Mouse (Mus musculus): ENCODE data around the gene Dennd1a.

Dennd1a gene

GRCm38 (mm10) chr2:37758343-37759015 lies 528.7 kb downstream of the Dennd1a start:
- no peak for DNase-seq (ENCODE audit: extremely low spot score, low read depth, low spot score)

DNA sequence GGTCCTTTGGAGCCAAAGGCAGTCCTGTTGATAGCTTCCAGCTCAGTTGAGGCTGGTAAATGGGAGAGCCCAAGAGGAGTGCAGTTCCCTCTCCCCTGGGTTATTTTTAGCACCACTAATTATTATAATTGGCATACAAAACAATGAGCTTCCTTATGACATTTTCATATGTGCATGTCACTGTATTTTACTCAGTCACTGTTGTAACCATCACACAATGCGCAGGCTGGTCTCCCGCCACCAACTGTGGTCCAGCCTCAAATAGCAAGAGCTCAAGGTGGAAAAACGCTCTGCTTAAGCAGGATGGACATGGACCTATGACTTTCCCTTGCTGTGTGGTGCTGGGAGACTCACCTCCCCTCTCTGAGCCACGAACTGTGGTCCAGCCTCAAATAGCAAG lies 529.4 kb downstream of the Dennd1a start:
- DNase-seq (ENCODE audit: extremely low spot score, low read depth, low spot score): no peak

DNA sequence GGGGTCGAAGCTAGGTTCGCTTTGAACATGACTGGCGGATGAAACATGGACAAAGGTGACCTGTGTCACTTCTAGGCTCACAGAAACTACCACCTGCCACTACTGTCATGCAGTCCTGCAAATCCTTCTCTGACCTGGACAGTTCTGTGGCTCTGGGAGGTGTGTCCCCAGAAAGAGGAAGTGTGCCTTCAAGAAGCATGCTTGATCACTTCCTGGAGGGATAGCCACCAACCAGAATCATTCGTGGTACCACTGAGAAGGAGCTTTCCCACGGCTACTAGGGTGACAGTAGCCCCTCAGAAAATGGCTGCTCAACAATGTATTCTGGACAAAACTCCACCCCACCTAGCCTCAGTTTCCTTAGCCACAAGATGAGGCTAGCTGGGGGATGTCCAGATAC lies 530.2 kb downstream of the Dennd1a start:
- no peak for DNase-seq (ENCODE audit: extremely low spot score, low read depth, low spot score)

GRCm38 (mm10) chr2:37756220-37756930 lies 530.8 kb downstream of the Dennd1a start:
- no peak for DNase-seq (ENCODE audit: extremely low spot score, low read depth, low spot score)

DNA sequence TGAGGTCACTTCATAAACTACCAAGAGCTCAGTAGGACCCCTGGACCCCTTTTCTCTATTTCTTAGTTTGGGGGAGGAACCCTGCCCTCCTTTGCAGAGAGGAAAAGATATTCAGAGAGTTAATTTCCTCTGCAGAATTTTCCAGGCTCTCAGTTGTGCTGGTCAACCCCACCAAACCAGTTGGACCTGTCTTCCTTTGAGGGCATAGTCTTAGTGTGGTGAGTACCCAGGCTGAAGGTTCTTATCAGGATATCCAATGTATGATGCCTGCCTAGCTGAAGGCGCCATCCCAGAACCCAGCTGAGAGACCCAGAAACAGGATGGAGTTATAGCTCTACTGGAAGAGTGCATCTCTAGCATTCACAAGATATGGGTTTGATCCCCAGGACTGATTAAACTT lies 536.1 kb downstream of the Dennd1a start:
- DNase-seq (ENCODE audit: extremely low spot score, low read depth, low spot score): no peak

DNA sequence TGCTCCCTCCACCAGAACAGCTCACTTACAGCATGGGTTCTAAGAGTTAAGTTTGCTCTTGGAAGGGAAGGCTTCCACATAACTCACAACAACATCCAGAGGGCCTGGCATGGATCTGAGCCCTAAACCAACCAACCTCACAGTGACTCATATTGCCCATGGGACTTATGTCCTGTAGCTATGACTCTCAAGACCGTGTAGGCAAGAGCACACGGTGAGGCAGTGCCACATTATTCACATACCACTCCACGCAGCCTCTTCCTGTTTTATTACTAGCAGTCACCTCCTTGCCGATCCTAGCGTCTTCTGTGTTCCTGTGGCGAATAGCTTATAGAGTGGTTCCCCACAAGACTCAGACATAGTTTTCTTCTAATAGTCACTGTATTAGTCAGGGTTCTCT lies 537.9 kb downstream of the Dennd1a start:
- no peak for DNase-seq (ENCODE audit: extremely low spot score, low read depth, low spot score)
